Mouse (Mus musculus): ENCODE results near the gene Grin3b.

DNA sequence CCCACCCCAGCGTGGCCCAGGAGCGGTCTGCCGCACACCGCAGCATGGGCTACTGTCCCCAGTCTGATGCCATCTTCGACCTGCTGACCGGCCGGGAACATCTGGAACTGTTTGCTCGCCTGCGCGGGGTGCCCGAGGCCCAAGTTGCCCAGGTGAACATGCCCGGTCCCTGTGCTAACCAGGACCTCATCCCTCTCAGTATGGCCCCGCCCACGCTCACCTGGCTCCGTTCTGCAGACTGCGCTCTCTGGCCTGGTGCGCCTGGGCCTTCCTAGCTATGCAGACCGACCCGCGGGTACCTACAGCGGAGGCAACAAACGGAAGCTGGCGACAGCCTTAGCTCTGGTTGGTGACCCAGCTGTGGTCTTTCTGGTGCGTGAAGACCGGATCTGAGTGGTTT lies 43.1 kb downstream of the Grin3b start:
- TF ChIP-seq MAFK (IDR thresholded peaks at IDR 0.05; ENCODE audit: insufficient read depth, low read depth, low read length) (no peak), HCFC1 (IDR thresholded peaks at IDR 0.05; ENCODE audit: borderline replicate concordance, insufficient read depth, low read length) (no peak)
